Mouse (Mus musculus): ENCODE results near the gene Clybl. TPM values are rescaled to one million over a fixed set of nuclear protein-coding genes. Genes with fewer than 3 reads are reported as not detected.

Gene Clybl
- polyA plus RNA-seq, 1 experiment, result 29.0 TPM

GRCm38 (mm10) chr14:122344272-122345224 is 163.0 kb downstream of the Clybl start:
- no peak overlapping the region for H3K4me3 ChIP-seq (ENCODE audit: insufficient read depth, low read length)
- H3K4me1 ChIP-seq (ENCODE audit: control insufficient read depth, insufficient read depth, low read length), result no peaks in the 10 kb centered on the region
- TF ChIP-seq POLR2A (IDR thresholded peaks at IDR 0.05; ENCODE audit: extremely low read depth, insufficient read depth, low read length) (no peak), CTCF (IDR thresholded peaks at IDR 0.05; ENCODE audit: extremely low read depth, insufficient read depth, low read length) (no peak)
- H3K27ac ChIP-seq (ENCODE audit: insufficient read depth, low read length), result no peak overlapping the region

GRCm38 (mm10) chr14:122348069-122348468 is 166.6 kb downstream of the Clybl start:
- no peaks in the 10 kb centered on the region for H3K4me1 ChIP-seq (ENCODE audit: control insufficient read depth, insufficient read depth, low read length)
- no peak overlapping the region for H3K27ac ChIP-seq (ENCODE audit: insufficient read depth, low read length)
- no peak for TF ChIP-seq CTCF (IDR thresholded peaks at IDR 0.05; ENCODE audit: extremely low read depth, insufficient read depth, low read length)
- TF ChIP-seq POLR2A (IDR thresholded peaks at IDR 0.05; ENCODE audit: extremely low read depth, insufficient read depth, low read length), result no peak
- H3K4me3 ChIP-seq (ENCODE audit: insufficient read depth, low read length), result no peak overlapping the region

GRCm38 (mm10) chr14:122349326-122349725 is 167.8 kb downstream of the Clybl start:
- Histone ChIP-seq H3K4me3 (ENCODE audit: insufficient read depth, low read length) (no peak overlapping the region), H3K4me1 (ENCODE audit: control insufficient read depth, insufficient read depth, low read length) (no peaks in the 10 kb centered on the region), H3K27ac (ENCODE audit: insufficient read depth, low read length) (no peak overlapping the region)
- no peak for TF ChIP-seq CTCF (IDR thresholded peaks at IDR 0.05; ENCODE audit: extremely low read depth, insufficient read depth, low read length)
- no peak for TF ChIP-seq POLR2A (IDR thresholded peaks at IDR 0.05; ENCODE audit: extremely low read depth, insufficient read depth, low read length)

- no peak for TF ChIP-seq POLR2A (IDR thresholded peaks at IDR 0.05; ENCODE audit: extremely low read depth, insufficient read depth, low read length)
- TF ChIP-seq CTCF (IDR thresholded peaks at IDR 0.05; ENCODE audit: extremely low read depth, insufficient read depth, low read length), result no peak
- H3K4me1 ChIP-seq (ENCODE audit: control insufficient read depth, insufficient read depth, low read length), result no peaks in the 10 kb centered on the region
- H3K4me3 ChIP-seq (ENCODE audit: insufficient read depth, low read length), result no peak overlapping the region
- H3K27ac ChIP-seq (ENCODE audit: insufficient read depth, low read length), result no peak overlapping the region
Observed at GRCm38 (mm10) chr14:122349761-122350160, 168.3 kb downstream of the Clybl start.

GRCm38 (mm10) chr14:122350766-122351165 is 169.3 kb downstream of the Clybl start:
- TF ChIP-seq CTCF (IDR thresholded peaks at IDR 0.05; ENCODE audit: extremely low read depth, insufficient read depth, low read length) (no peak), POLR2A (IDR thresholded peaks at IDR 0.05; ENCODE audit: extremely low read depth, insufficient read depth, low read length) (no peak)
- no peak overlapping the region for H3K4me3 ChIP-seq (ENCODE audit: insufficient read depth, low read length)
- H3K27ac ChIP-seq (ENCODE audit: insufficient read depth, low read length), result no peak overlapping the region
- H3K4me1 ChIP-seq (ENCODE audit: control insufficient read depth, insufficient read depth, low read length), result no peaks in the 10 kb centered on the region

- Histone ChIP-seq H3K27ac (ENCODE audit: insufficient read depth, low read length) (no peak overlapping the region), H3K4me1 (ENCODE audit: control insufficient read depth, insufficient read depth, low read length) (no peaks in the 10 kb centered on the region), H3K4me3 (ENCODE audit: insufficient read depth, low read length) (no peak overlapping the region)
- TF ChIP-seq CTCF (IDR thresholded peaks at IDR 0.05; ENCODE audit: extremely low read depth, insufficient read depth, low read length) (no peak), POLR2A (IDR thresholded peaks at IDR 0.05; ENCODE audit: extremely low read depth, insufficient read depth, low read length) (no peak)
Observed at GRCm38 (mm10) chr14:122357316-122357715, 175.8 kb downstream of the Clybl start.

GRCm38 (mm10) chr14:122358592-122358991 is 177.1 kb downstream of the Clybl start:
- no peak overlapping the region for H3K4me3 ChIP-seq (ENCODE audit: insufficient read depth, low read length)
- no peak for TF ChIP-seq CTCF (IDR thresholded peaks at IDR 0.05; ENCODE audit: extremely low read depth, insufficient read depth, low read length)
- no peak for TF ChIP-seq POLR2A (IDR thresholded peaks at IDR 0.05; ENCODE audit: extremely low read depth, insufficient read depth, low read length)
- no peaks in the 10 kb centered on the region for H3K4me1 ChIP-seq (ENCODE audit: control insufficient read depth, insufficient read depth, low read length)
- H3K27ac ChIP-seq (ENCODE audit: insufficient read depth, low read length), result no peak overlapping the region

GRCm38 (mm10) chr14:122359136-122359905 is 177.8 kb downstream of the Clybl start:
- Histone ChIP-seq H3K4me3 (ENCODE audit: insufficient read depth, low read length) (no peak overlapping the region), H3K4me1 (ENCODE audit: control insufficient read depth, insufficient read depth, low read length) (no peaks in the 10 kb centered on the region), H3K27ac (ENCODE audit: insufficient read depth, low read length) (no peak overlapping the region)
- TF ChIP-seq CTCF (IDR thresholded peaks at IDR 0.05; ENCODE audit: extremely low read depth, insufficient read depth, low read length) (no peak), POLR2A (IDR thresholded peaks at IDR 0.05; ENCODE audit: extremely low read depth, insufficient read depth, low read length) (no peak)

- no peak overlapping the region for H3K27ac ChIP-seq (ENCODE audit: insufficient read depth, low read length)
- TF ChIP-seq POLR2A (IDR thresholded peaks at IDR 0.05; ENCODE audit: extremely low read depth, insufficient read depth, low read length) (no peak), CTCF (IDR thresholded peaks at IDR 0.05; ENCODE audit: extremely low read depth, insufficient read depth, low read length) (no peak)
- no peak overlapping the region for H3K4me3 ChIP-seq (ENCODE audit: insufficient read depth, low read length)
- H3K4me1 ChIP-seq (ENCODE audit: control insufficient read depth, insufficient read depth, low read length), result no peaks in the 10 kb centered on the region
Observed at GRCm38 (mm10) chr14:122361807-122362206, 180.3 kb downstream of the Clybl start.

Measured in cortical plate, adult 2 months (tissue).